Mouse (Mus musculus) forebrain, embryonic 16.5 days (tissue): ENCODE data around the gene Bcl7a. TPM values are rescaled to one million over a fixed set of nuclear protein-coding genes. Genes with fewer than 3 reads are reported as not detected.
A peak's percentile ranks its signal among the peaks of the same experiment; 100 is the strongest.

ENCODE experiments used
- ATAC-seq: fragments of 200-750 bp; cut with Nextera tagmentation; 2 replicates; pipeline ENCODE4 v1.8.0; 2017; ENCODE audit warnings: mild to moderate bottlenecking, moderate library complexity
- H3K27ac ChIP-seq: fragments of 300-500 bp; sonication (generic); 2 replicates; pipeline ENCODE4 v1.5.1; 2014; ENCODE audit warnings: low read length, control low read depth
- H3K27me3 ChIP-seq: fragments of 300-500 bp; sonication (generic); replicated peaks from 2 replicates; pipeline ENCODE4 v1.6.1; 2014; ENCODE audit warnings: low read length; ENCODE audit not compliant: control insufficient read depth, insufficient read depth
- H3K36me3 ChIP-seq: fragments of 300-500 bp; sonication (generic); 2 replicates; pipeline ENCODE4 v1.6.1; 2014; ENCODE audit not compliant: control insufficient read depth, insufficient read depth
- H3K4me1 ChIP-seq: fragments of 300-500 bp; sonication (generic); replicated peaks from 2 replicates; pipeline ENCODE4 v1.6.1; 2014; ENCODE audit warnings: low read length; ENCODE audit not compliant: control insufficient read depth, insufficient read depth
- H3K4me2 ChIP-seq: fragments of 300-500 bp; sonication (generic); 2 replicates; pipeline ENCODE4 v1.6.1; 2014; ENCODE audit warnings: mild to moderate bottlenecking, low read length, control low read depth
- H3K4me3 ChIP-seq: fragments of 300-500 bp; sonication (generic); replicated peaks from 2 replicates; pipeline ENCODE4 v1.5.1; 2014; ENCODE audit warnings: mild to moderate bottlenecking, low read length, control low read depth
- H3K9ac ChIP-seq: fragments of 300-500 bp; sonication (generic); replicated peaks from 2 replicates; pipeline ENCODE4 v1.6.1; 2014; ENCODE audit warnings: low read depth, low read length, control low read depth
- H3K9me3 ChIP-seq: fragments of 300-500 bp; sonication (generic); 2 replicates; pipeline ENCODE4 v1.6.1; 2016; ENCODE audit warnings: low read length; ENCODE audit not compliant: control insufficient read depth
- WGBS: fragments of 180-500 bp; shearing (Covaris S2); extraction: QIAGEN DNeasy Blood & Tissue Kit; methylation state at CpG from one replicate; pipeline ENCODE4 v1.1.7; 2014; 5-methylcytosine and 5-hydroxymethylcytosine counted together
- polyA plus RNA-seq: library from polyadenylated mRNA; unstranded; fragments of >200 nt; fragmentation: Nextera tagmentation; extraction: Ambion mirVana; gene quantifications from 2 replicates; pipeline ENCODE4 v1.2.1, GENCODE M21; 2015

Bcl7a gene
- polyA plus RNA-seq, 1 experiment from 2014 or later, result 81.9 TPM

GRCm38 (mm10) chr5:123368869-123369488, 25.3 kb downstream of the Bcl7a start:
- no peak overlapping the region for H3K9ac ChIP-seq
- peak; percentile 38; the same call in 1 of the 2 replicates for ATAC-seq
- no peaks in the 10 kb centered on the region for H3K4me1 ChIP-seq
- no peak overlapping the region for H3K4me2 ChIP-seq
- no peaks in the 10 kb centered on the region for H3K27me3 ChIP-seq
- no peak overlapping the region for H3K4me3 ChIP-seq
- no peaks in the 10 kb centered on the region for H3K9me3 ChIP-seq
- WGBS, result 73% methylated on average over 13 of the region's 13 CpGs
- peak overlapping the region; percentile 22; the same call in 1 of the 2 replicates for H3K27ac ChIP-seq
- peaks cover 39% of the 10 kb centered on the region for H3K36me3 ChIP-seq

GRCm38 (mm10) chr5:123370049-123370448, 26.4 kb downstream of the Bcl7a start:
- Histone ChIP-seq H3K27me3 (no peaks in the 10 kb centered on the region), H3K27ac (no peak overlapping the region), H3K4me2 (no peak overlapping the region), H3K4me3 (no peak overlapping the region), H3K9ac (no peak overlapping the region), H3K36me3 (peaks cover 41% of the 10 kb centered on the region), H3K4me1 (no peaks in the 10 kb centered on the region), H3K9me3 (no peaks in the 10 kb centered on the region)
- WGBS, result 89% methylated on average over 5 of the region's 5 CpGs
- no peak for ATAC-seq

GRCm38 (mm10) chr5:123375262-123375661, 31.6 kb downstream of the Bcl7a start:
- no peak overlapping the region for H3K27ac ChIP-seq
- H3K9ac ChIP-seq, result no peak overlapping the region
- no peaks in the 10 kb centered on the region for H3K9me3 ChIP-seq
- no peaks in the 10 kb centered on the region for H3K27me3 ChIP-seq
- H3K36me3 ChIP-seq, result peaks cover 33% of the 10 kb centered on the region
- 0 out of 2 replicates have a peak, but pooled peaks cover 3% of the 10 kb centered on the region for H3K4me1 ChIP-seq
- no peak overlapping the region for H3K4me2 ChIP-seq
- WGBS, result 93% methylated on average over 10 of the region's 10 CpGs
- no peak for ATAC-seq
- H3K4me3 ChIP-seq, result no peak overlapping the region

DNA sequence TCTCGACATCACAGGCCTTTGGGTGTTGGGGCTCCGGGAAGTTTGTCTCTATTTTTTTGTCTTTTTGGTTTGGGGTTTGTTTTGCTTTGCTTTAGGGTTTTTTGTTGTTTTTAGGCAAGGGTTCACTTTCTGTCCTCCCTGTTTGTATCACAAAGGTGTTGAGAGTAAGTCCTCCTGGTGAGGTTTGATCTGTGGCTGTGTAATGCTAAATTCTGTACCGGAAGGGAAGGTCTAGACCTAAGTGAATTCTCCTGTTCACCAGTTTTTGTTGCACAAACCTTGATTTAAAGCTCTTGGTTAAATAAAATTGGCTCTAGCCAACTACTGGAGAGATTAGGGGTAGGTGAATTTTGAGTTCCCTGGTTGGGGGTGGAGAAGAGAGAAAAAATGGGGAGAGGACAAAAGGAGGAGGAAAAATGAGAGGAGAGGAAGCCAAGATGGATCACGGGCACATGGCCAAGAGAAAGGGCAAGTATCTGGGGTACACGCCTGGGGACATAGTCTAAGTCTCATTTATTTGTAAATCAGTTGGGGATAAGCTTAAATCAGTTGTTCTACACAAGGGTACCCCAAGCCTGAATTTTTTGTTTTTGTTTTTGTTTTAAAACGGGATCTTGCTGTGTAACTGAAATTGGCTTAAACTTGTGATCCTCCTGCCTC, 32.3 kb downstream of the Bcl7a start:
- Histone ChIP-seq H3K27me3 (no peaks in the 10 kb centered on the region), H3K4me2 (no peak overlapping the region), H3K9me3 (no peaks in the 10 kb centered on the region), H3K9ac (no peak overlapping the region), H3K36me3 (peaks cover 30% of the 10 kb centered on the region), H3K4me3 (no peak overlapping the region), H3K4me1 (0 out of 2 replicates have a peak, but pooled peaks cover 3% of the 10 kb centered on the region), H3K27ac (no peak overlapping the region)
- WGBS, result 83% methylated on average over 6 of the region's 6 CpGs
- no peak for ATAC-seq

DNA sequence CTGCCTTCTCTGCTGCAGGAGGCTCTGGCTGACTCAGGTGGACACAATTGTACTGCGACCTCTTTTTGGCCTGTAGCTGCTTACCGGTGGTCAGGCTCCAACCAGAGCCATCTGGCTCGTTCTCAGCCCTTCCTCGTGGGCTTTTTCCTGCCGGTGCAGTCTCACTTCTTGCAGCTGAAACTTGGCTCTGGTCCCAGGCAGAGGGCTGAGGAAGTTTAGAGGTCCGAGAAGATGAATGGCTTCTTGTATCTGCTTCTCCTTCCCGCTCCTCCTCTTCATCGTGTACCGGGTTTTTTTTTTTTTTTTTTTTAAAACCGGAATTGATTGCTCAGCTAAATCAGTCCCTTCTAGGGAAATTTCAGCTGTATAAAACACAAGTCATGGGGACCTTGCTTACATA, 32.9 kb downstream of the Bcl7a start:
- no peak overlapping the region for H3K27ac ChIP-seq
- ATAC-seq, result no peak
- 29% methylated on average over 10 of the region's 10 CpGs for WGBS
- H3K27me3 ChIP-seq, result no peaks in the 10 kb centered on the region
- H3K4me3 ChIP-seq, result no peak overlapping the region
- H3K36me3 ChIP-seq, result peaks cover 24% of the 10 kb centered on the region
- no peak overlapping the region for H3K4me2 ChIP-seq
- H3K4me1 ChIP-seq, result 0 out of 2 replicates have a peak, but pooled peaks cover 3% of the 10 kb centered on the region
- no peaks in the 10 kb centered on the region for H3K9me3 ChIP-seq
- no peak overlapping the region for H3K9ac ChIP-seq

DNA sequence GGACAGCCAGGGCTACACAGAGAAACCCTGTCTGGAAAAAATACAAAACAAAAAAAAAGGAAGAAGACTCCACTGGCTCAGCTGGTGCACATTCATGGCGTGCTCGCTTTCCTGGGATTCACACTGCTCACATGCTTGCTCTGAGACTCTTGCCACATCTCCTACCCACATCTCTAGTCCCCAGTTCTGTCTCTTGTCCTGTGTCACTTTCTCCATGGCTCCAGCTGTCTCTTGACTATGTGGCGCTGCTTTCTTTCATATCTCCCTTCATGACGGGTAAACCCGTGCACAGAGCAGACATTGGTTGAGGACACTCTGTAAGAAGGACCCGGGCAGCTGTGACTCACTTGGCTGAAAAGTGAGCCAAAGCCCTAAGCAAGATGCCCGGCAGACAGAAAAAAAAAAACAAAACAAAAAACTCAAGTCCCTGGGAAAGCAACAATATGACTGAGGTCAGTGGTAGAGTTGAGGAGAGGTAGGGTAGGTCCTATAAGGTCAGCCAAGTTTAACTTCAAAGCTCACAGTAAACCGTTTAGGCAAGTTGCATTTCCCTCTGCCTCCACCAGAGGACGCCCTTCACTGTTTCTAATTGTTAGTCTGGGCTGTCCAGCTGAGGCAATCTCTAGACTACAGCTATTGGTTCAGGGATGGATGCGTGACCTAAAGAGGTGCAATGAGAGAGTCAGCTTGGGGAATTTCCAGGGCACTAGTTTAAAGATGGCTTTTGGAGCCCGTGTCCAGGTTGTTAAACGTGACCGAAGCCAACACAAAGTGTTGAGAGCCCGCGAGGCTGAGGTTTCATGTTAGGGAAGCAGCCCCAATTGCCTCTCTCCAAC, 33.7 kb downstream of the Bcl7a start:
- 0 out of 2 replicates have a peak, but pooled peaks cover 3% of the 10 kb centered on the region for H3K4me1 ChIP-seq
- H3K36me3 ChIP-seq, result peaks cover 17% of the 10 kb centered on the region
- no peak overlapping the region for H3K4me3 ChIP-seq
- no peaks in the 10 kb centered on the region for H3K9me3 ChIP-seq
- H3K27me3 ChIP-seq, result no peaks in the 10 kb centered on the region
- ATAC-seq, result peak; percentile 18; the same call in 1 of the 2 replicates
- no peak overlapping the region for H3K4me2 ChIP-seq
- no peak overlapping the region for H3K27ac ChIP-seq
- no peak overlapping the region for H3K9ac ChIP-seq
- 62% methylated on average over 15 of the region's 15 CpGs for WGBS

GRCm38 (mm10) chr5:123378712-123379111, 35.1 kb downstream of the Bcl7a start:
- WGBS, result 88% methylated on average over 9 of the region's 9 CpGs
- Histone ChIP-seq H3K27ac (no peak overlapping the region), H3K27me3 (no peaks in the 10 kb centered on the region), H3K9me3 (no peaks in the 10 kb centered on the region), H3K4me2 (no peak overlapping the region), H3K9ac (no peak overlapping the region), H3K4me1 (0 out of 2 replicates have a peak, but pooled peaks cover 3% of the 10 kb centered on the region), H3K4me3 (no peak overlapping the region), H3K36me3 (peaks cover 6% of the 10 kb centered on the region)
- no peak for ATAC-seq

DNA sequence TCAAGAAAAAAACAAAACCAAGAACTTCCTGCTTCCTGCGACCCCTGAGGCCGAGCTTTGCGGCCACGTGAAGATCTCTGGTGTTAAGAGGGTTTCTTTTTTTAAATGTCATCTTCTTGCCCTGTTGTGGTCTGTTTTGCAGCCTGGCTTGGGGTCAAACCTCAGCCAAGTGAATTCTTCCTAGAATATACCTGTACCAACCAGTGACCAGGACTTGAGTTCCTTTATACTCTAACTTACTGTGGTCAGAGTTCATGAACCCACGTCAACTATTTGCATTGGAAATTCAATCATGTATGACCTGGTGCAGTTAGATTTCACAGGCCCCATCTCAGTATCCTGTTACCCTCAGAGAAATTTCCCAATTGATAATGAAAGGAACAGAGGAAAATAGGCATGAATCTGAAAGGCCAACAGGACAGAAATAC, 35.9 kb downstream of the Bcl7a start:
- no peak for ATAC-seq

GRCm38 (mm10) chr5:123381968-123382367, 38.3 kb downstream of the Bcl7a start:
- 45% methylated on average over 20 of the region's 20 CpGs for WGBS
- no peak overlapping the region for H3K4me3 ChIP-seq
- no peaks in the 10 kb centered on the region for H3K27me3 ChIP-seq
- H3K4me2 ChIP-seq, result no peak overlapping the region
- no peaks in the 10 kb centered on the region for H3K36me3 ChIP-seq
- no peaks in the 10 kb centered on the region for H3K4me1 ChIP-seq
- H3K9me3 ChIP-seq, result no peaks in the 10 kb centered on the region
- no peak overlapping the region for H3K9ac ChIP-seq
- ATAC-seq, result no peak
- H3K27ac ChIP-seq, result no peak overlapping the region

More for the DNA sequence above, 35.9 kb downstream of the Bcl7a start:
- Histone ChIP-seq H3K36me3 (0 out of 2 replicates have a peak, but pooled peaks cover 2% of the 10 kb centered on the region), H3K4me2 (no peak overlapping the region), H3K9ac (no peak overlapping the region), H3K4me3 (no peak overlapping the region), H3K27ac (no peak overlapping the region), H3K9me3 (no peaks in the 10 kb centered on the region), H3K4me1 (0 out of 2 replicates have a peak, but pooled peaks cover 3% of the 10 kb centered on the region), H3K27me3 (no peaks in the 10 kb centered on the region)
- WGBS, result 85% methylated on average over 5 of the region's 5 CpGs
